Mouse (Mus musculus): Measurements from ENCODE around the gene Gm3183. TPM values are rescaled to one million over a fixed set of nuclear protein-coding genes. Genes with fewer than 3 reads are reported as not detected.
"Not testable (repeated sequence)": the region's sequence is repeated elsewhere in the genome, so short reads cannot be mapped to it uniquely, and the experiment has no call there.

Gm3183 gene
- not detected for total RNA-seq (2021)
- long read RNA-seq, experiment 1, result 0 reads
- long read RNA-seq, experiment 2, result 0 reads

DNA sequence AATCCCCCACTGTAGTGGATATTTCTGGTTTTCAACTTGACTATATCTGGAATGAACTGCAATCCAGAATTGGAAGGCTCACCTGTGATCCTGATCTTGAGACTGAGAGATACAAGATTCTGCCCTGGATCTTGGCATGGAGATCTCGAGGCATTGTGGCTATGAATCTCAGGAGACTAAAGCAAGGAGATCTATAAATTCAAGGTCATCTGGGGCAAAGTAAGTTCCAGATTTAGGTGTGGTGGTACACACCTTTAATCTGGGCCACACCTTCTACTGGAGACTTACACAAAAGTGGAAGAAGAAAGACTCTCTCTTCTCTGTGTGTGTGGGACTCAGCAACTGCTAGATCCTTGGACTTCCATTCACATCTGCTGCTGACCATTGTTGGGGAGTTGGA, at the start of gene Gm3183:
TSS of gene Gm3183 (plus strand) at position 301 of the 400 bp plus-strand sequence.
- not testable (repeated sequence) for DNase-seq

Other genes with a start within 250 kb of the Gm3183 start
- gene Gm3147, start 249.1 kb upstream of the Gm3183 start, total RNA-seq (2021), result not detected
- gene Gm6509, start 241.5 kb upstream of the Gm3183 start, total RNA-seq (2021), result not detected
- not detected for gene Gm6205, start 217.1 kb upstream of the Gm3183 start, total RNA-seq (2021)
- gene Gm6367, start 123.2 kb downstream of the Gm3183 start, total RNA-seq (2021), result not detected
- not detected for gene Gm7942, start 241.5 kb downstream of the Gm3183 start, total RNA-seq (2021)